Mouse (Mus musculus) cerebellum, adult 2 months (tissue): Measurements from ENCODE around the gene Bud13.

ENCODE experiments used
- CTCF ChIP-seq: fragments of 200-500 bp; IDR thresholded peaks from 2 replicates; pipeline ENCODE4 v1.5.1; 2011; ENCODE audit warnings: low read depth, mild to moderate bottlenecking, control low read depth, low read length, moderate library complexity, borderline replicate concordance; ENCODE audit not compliant: insufficient read depth
- POLR2A ChIP-seq: fragments of 200-500 bp; IDR thresholded peaks from 2 replicates; pipeline ENCODE4 v1.6.1; 2011; ENCODE audit warnings: low read length, control low read depth, borderline replicate concordance; ENCODE audit not compliant: insufficient read depth

- no peak for TF ChIP-seq POLR2A
- no peak for TF ChIP-seq CTCF
Measured at GRCm38 (mm10) chr9:46241818-46242217, 41.0 kb upstream of the Bud13 start.
